Mouse (Mus musculus) liver, embryonic 16.5 days (tissue): Measurements from ENCODE around the gene Klhdc4. TPM values are rescaled to one million over a fixed set of nuclear protein-coding genes. Genes with fewer than 3 reads are reported as not detected.

Experiments used
- ATAC-seq: fragments of 200-750 bp; cut with Nextera tagmentation; 2 replicates; pipeline ENCODE4 v1.8.0; 2017; ENCODE audit warnings: low read depth, mild to moderate bottlenecking, moderate number of reproducible peaks, moderate library complexity
- H3K27ac ChIP-seq: fragments of 300-500 bp; sonication (generic); 2 replicates; pipeline ENCODE4 v1.5.1; 2014; ENCODE audit warnings: mild to moderate bottlenecking, low read length
- H3K27me3 ChIP-seq: fragments of 300-500 bp; sonication (generic); 2 replicates; pipeline ENCODE4 v1.6.1; 2014; ENCODE audit warnings: low read depth, low read length, mixed read lengths; ENCODE audit not compliant: control insufficient read depth, insufficient read depth
- H3K36me3 ChIP-seq: fragments of 300-500 bp; sonication (generic); 2 replicates; pipeline ENCODE4 v1.6.1; 2014; ENCODE audit warnings: mild to moderate bottlenecking; ENCODE audit not compliant: control insufficient read depth, insufficient read depth
- H3K4me1 ChIP-seq: fragments of 300-500 bp; sonication (generic); 2 replicates; pipeline ENCODE4 v1.6.1; 2014; ENCODE audit warnings: low read depth, low read length, mixed read lengths; ENCODE audit not compliant: control insufficient read depth
- H3K4me2 ChIP-seq: fragments of 300-500 bp; sonication (generic); 2 replicates; pipeline ENCODE4 v1.6.1; 2014; ENCODE audit warnings: low read depth, low read length, mixed read lengths
- H3K4me3 ChIP-seq: fragments of 300-500 bp; sonication (generic); 2 replicates; pipeline ENCODE4 v1.5.1; 2014; ENCODE audit warnings: low read depth, mild to moderate bottlenecking, low read length
- H3K9ac ChIP-seq: fragments of 300-500 bp; sonication (generic); 2 replicates; pipeline ENCODE4 v1.6.1; 2014; ENCODE audit warnings: low read depth, low read length
- H3K9me3 ChIP-seq: fragments of 300-500 bp; sonication (generic); replicated peaks from 2 replicates; pipeline ENCODE4 v1.6.1; 2016; ENCODE audit warnings: low read length; ENCODE audit not compliant: control insufficient read depth
- WGBS: fragments of 180-500 bp; shearing (Covaris S2); extraction: QIAGEN DNeasy Blood & Tissue Kit; methylation state at CpG from one replicate; pipeline ENCODE4 v1.1.7; 2014; ENCODE audit not compliant: insufficient replicate concordance; 5-methylcytosine and 5-hydroxymethylcytosine counted together
- polyA plus RNA-seq: library from polyadenylated mRNA; unstranded; fragments of >200 nt; fragmentation: Nextera tagmentation; extraction: Ambion mirVana; gene quantifications from 2 replicates; pipeline ENCODE4 v1.2.1, GENCODE M21; 2015

Gene Klhdc4
- polyA plus RNA-seq, 1 experiment from 2014 or later: 17.3 TPM

DNA sequence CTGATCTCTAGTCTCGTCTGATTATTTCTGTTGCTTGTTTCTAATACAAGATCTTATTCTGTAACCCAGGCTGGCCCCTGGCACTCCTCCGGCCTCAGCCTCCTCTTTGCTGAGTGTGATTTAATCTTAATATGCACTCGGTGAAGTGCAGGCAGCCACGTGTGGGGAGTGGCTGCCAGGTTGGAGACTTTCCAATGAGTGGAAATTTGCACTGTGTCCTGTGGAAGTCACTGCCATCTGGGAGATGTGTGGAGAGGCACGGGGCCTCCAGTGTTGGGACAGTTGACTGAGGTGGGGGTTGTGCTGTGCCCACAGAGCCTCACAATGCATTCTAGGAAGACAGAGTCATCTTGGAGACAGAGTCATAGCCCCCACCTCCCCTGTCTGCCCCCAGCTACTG lies 46.9 kb downstream of the Klhdc4 start:
- H3K36me3 ChIP-seq: no peaks in the 10 kb centered on the region
- H3K4me2 ChIP-seq: no peak overlapping the region
- H3K4me1 ChIP-seq: no peaks in the 10 kb centered on the region
- H3K4me3 ChIP-seq: no peak overlapping the region
- no peaks in the 10 kb centered on the region for H3K9me3 ChIP-seq
- WGBS: 47% methylated on average over 5 of the region's 5 CpGs
- no peak overlapping the region for H3K27ac ChIP-seq
- H3K27me3 ChIP-seq: no peaks in the 10 kb centered on the region
- no peak for ATAC-seq
- no peak overlapping the region for H3K9ac ChIP-seq

DNA sequence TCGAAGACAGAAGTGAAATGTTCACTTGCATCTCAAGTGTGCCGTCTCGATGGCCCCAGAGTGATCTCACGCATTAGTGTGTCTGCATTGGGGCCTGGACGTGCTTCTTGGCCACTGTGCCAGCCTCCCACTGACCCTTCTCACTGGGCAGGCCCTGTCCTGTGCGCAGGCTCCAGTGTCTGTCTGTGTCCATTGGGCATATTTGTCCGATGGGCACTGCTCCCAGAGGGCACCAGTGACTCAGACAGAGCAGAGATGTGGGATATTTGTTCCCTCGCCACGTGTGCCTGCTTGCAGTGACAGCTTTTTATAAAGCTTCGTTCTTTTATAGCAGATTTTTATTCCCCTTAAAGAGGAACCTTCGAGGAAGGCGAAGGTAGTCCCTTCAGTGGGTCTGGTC lies 55.5 kb downstream of the Klhdc4 start:
- no peak for ATAC-seq
- Histone ChIP-seq H3K27ac (no peak overlapping the region), H3K36me3 (no peaks in the 10 kb centered on the region), H3K4me3 (no peak overlapping the region), H3K9ac (no peak overlapping the region), H3K4me2 (no peak overlapping the region), H3K9me3 (no peaks in the 10 kb centered on the region), H3K27me3 (no peaks in the 10 kb centered on the region), H3K4me1 (no peaks in the 10 kb centered on the region)
- 68% methylated on average over 12 of the region's 12 CpGs for WGBS

DNA sequence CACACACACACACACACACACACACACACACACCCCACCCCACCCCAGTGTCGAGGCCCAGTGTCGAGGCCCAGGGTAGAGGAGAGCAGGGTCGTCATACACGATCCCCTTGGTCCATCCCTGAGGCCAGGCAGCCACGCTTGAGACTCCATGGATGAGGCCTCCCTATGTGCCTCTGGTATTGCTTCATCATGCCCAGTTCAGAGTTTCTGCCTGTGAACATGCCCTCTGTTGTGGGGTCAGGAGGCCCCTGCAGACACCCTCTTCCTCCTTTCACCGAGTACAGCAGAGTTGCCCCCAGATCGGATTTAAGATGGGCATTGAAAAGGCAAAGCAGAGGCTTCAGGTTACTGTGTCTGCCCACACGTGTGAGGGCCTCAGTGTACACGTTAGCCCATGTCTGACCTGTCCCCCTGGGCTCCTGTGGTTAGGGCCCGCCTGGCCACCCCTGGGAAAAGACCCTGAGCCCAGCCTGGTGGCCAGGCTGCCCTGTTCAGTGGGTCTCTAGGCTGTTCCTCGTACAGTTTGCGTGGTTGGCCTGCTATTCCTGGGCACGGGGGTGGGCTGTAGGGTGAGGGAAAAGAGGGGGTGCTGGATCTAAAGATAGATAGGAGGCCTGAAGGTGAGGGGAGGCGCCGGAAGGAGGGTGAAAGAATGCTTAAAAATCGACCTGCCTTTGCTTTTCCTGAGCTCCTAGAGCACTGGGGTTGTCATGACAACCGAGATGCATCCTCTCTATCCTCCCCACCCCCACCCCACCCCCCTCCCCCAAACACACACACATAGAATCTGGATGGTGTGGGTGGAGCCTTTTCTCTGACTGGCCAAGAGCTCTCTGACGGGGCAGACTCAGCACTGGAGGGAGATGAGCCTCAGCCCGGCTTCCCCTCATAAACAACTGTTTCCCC lies 58.3 kb downstream of the Klhdc4 start:
- H3K27ac ChIP-seq: no peak overlapping the region
- no peaks in the 10 kb centered on the region for H3K9me3 ChIP-seq
- H3K4me1 ChIP-seq: no peaks in the 10 kb centered on the region
- no peak overlapping the region for H3K4me3 ChIP-seq
- ATAC-seq: no peak
- WGBS: 25% methylated on average over 19 of the region's 19 CpGs
- H3K4me2 ChIP-seq: no peak overlapping the region
- H3K27me3 ChIP-seq: no peaks in the 10 kb centered on the region
- no peaks in the 10 kb centered on the region for H3K36me3 ChIP-seq
- no peak overlapping the region for H3K9ac ChIP-seq

DNA sequence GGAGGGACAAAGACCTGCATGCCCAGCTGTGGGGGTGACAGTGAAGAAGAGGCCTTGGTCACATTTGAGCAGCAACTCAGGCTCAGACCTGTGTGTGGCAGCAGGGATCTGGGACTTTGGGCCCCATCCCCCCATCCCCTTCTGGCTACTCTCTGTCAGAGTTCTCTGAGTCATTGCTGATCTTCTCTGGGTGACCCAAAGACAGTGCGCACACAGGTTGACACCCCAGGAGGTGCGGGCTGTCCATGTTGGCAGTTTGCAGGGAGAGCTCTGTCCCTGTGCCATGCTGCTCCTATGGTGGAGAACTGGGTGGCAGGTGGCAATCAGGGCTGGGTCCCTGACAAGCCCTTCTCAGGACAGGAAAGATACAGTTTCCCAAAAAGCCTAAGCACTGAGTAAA lies 59.7 kb downstream of the Klhdc4 start:
- 81% methylated on average over 2 of the region's 2 CpGs for WGBS
- H3K9me3 ChIP-seq: no peaks in the 10 kb centered on the region
- H3K4me3 ChIP-seq: no peak overlapping the region
- H3K36me3 ChIP-seq: no peaks in the 10 kb centered on the region
- H3K27me3 ChIP-seq: no peaks in the 10 kb centered on the region
- no peak for ATAC-seq
- no peak overlapping the region for H3K9ac ChIP-seq
- H3K4me1 ChIP-seq: no peaks in the 10 kb centered on the region
- H3K4me2 ChIP-seq: no peak overlapping the region
- no peak overlapping the region for H3K27ac ChIP-seq

DNA sequence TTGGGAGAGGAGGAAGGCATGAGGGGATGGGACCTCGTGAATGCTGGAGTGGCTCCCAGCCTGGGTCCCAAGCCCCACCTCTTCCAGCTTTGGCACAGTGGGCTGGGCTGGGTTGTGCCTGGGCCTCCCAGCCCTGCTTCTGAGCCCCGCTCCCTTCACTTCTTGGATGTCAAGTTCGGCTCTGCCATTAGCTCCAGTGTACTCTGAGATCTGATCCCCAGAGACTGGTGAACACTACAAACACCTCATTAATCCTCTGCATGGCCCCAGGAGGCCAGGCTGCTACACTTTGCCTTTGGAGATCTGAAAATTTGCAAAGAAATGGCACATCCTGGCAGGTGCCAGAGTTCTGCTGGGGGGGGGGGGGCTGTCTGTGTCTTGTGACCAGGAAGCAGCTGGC lies 60.3 kb downstream of the Klhdc4 start:
- H3K4me3 ChIP-seq: no peak overlapping the region
- no peak overlapping the region for H3K4me2 ChIP-seq
- H3K9ac ChIP-seq: no peak overlapping the region
- ATAC-seq: no peak
- H3K9me3 ChIP-seq: no peaks in the 10 kb centered on the region
- no peaks in the 10 kb centered on the region for H3K27me3 ChIP-seq
- no peak overlapping the region for H3K27ac ChIP-seq
- no peaks in the 10 kb centered on the region for H3K36me3 ChIP-seq
- no peaks in the 10 kb centered on the region for H3K4me1 ChIP-seq
- WGBS: 59% methylated on average over 3 of the region's 3 CpGs

DNA sequence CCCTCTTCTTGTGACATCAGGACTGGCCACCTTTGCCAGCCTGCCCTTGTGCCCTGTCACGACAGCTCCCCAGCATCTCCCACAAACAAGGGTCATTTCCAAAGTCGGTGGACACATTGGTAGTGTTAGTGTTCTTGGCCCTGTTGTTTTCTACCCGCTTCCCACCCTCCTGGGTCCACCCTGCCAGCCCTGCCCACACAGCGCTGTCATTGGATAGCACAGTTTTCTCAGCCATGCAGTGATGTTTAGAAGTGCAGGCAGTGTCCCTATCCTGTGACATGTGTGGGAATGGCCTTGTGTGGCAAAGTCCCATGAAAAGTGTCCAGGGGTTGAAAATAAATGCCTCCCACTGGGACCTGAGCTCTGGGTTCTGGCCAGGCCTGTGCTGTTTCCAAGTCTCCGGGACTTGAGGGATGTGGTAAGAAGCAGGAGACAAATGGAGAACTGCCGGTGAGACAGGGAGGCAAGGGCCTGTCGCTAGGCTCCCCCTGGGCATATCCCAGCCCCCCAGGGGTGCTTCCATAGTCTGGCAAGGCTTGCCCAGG lies 63.7 kb downstream of the Klhdc4 start:
- H3K36me3 ChIP-seq: no peaks in the 10 kb centered on the region
- H3K4me2 ChIP-seq: no peak overlapping the region
- H3K27me3 ChIP-seq: no peaks in the 10 kb centered on the region
- H3K9me3 ChIP-seq: no peaks in the 10 kb centered on the region
- no peak for ATAC-seq
- WGBS: 60% methylated on average over 7 of the region's 7 CpGs
- no peak overlapping the region for H3K4me3 ChIP-seq
- no peaks in the 10 kb centered on the region for H3K4me1 ChIP-seq
- H3K27ac ChIP-seq: no peak overlapping the region
- H3K9ac ChIP-seq: no peak overlapping the region

DNA sequence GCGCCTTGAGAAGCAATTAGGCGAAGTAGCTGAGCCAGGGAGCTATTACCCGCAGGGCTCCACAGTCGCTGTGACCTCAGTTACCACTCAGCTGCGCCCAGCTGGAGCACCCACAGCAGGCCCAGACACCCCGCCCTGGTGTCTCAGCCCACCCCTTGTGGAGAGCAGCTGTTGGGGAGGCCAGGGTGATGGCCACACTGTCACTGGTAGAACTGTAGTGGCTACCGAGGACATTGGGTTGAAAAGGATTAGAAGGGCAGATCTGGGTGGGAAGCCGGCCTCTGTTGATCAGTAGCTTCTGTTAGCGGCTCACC lies 65.7 kb downstream of the Klhdc4 start:
- WGBS: 60% methylated on average over 9 of the region's 9 CpGs
- Histone ChIP-seq H3K4me3 (no peak overlapping the region), H3K27ac (no peak overlapping the region), H3K9ac (no peak overlapping the region), H3K9me3 (no peaks in the 10 kb centered on the region), H3K36me3 (no peaks in the 10 kb centered on the region), H3K4me2 (no peak overlapping the region), H3K27me3 (no peaks in the 10 kb centered on the region), H3K4me1 (no peaks in the 10 kb centered on the region)
- ATAC-seq: no peak

DNA sequence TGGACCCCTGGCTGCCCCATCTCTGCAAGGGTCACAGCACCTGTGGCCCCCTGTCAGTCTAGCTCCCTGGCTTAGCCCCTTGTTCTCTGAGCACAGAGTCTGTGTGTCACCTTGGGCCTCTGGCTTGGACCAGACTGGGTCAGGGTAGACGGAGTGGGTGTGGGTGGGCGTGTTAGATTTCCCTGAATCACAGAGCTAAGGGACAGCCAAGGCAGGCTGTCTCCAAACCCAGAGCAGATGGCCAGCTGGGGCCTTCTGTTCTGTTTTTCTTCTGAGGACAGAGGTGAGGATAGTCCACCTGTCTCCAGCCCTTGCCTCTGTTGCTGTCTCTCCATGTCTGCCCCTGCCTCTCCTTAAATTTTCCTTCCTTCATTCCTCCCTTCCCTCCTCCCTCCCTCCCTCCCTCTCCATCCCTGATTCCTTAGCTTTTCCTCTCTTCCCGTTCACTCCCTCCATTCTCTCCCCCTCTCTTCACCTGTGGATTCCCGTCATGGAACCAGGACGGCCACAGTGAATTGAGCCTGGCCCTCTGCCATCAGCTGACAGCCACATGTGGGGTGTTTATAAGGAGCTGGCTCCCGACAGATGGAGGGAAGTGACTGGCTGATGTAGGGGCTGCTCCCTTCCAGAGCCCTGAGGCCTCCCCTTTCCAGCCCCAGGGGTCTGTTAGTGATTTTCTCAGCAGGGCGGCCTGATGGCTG lies 66.2 kb downstream of the Klhdc4 start:
- Histone ChIP-seq H3K4me2 (no peak overlapping the region), H3K9ac (no peak overlapping the region), H3K27ac (no peak overlapping the region), H3K9me3 (no peaks in the 10 kb centered on the region), H3K4me3 (no peak overlapping the region), H3K27me3 (no peaks in the 10 kb centered on the region), H3K4me1 (no peaks in the 10 kb centered on the region), H3K36me3 (no peaks in the 10 kb centered on the region)
- ATAC-seq: no peak
- 53% methylated on average over 7 of the region's 7 CpGs for whole genome bisulfite sequencing

DNA sequence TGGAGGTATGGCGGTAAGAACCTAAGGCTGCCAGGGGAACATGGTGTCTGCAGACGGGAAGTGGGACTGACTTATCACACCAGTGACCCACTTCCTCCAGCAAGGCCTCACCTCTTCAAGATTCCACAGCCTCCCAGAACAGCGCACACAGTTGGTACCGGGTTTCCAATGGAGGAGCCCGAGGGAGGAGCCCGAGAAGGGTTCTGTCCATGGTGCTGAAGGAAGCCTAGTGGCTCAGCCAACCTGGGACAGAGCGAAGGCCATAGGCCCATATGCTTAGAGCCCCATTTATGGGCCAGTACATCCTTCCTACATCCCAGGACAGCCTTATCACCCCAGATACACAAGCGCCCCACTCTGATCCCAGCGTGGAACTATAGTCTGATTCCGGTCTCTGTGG lies 67.9 kb downstream of the Klhdc4 start:
- H3K36me3 ChIP-seq: no peaks in the 10 kb centered on the region
- H3K9me3 ChIP-seq: no peaks in the 10 kb centered on the region
- H3K9ac ChIP-seq: no peak overlapping the region
- no peaks in the 10 kb centered on the region for H3K4me1 ChIP-seq
- H3K4me2 ChIP-seq: no peak overlapping the region
- H3K4me3 ChIP-seq: no peak overlapping the region
- ATAC-seq: no peak
- WGBS: 24% methylated on average over 10 of the region's 10 CpGs
- H3K27me3 ChIP-seq: no peaks in the 10 kb centered on the region
- no peak overlapping the region for H3K27ac ChIP-seq
